Mouse (Mus musculus): ENCODE data around the gene Ppp1r3g.

DNA sequence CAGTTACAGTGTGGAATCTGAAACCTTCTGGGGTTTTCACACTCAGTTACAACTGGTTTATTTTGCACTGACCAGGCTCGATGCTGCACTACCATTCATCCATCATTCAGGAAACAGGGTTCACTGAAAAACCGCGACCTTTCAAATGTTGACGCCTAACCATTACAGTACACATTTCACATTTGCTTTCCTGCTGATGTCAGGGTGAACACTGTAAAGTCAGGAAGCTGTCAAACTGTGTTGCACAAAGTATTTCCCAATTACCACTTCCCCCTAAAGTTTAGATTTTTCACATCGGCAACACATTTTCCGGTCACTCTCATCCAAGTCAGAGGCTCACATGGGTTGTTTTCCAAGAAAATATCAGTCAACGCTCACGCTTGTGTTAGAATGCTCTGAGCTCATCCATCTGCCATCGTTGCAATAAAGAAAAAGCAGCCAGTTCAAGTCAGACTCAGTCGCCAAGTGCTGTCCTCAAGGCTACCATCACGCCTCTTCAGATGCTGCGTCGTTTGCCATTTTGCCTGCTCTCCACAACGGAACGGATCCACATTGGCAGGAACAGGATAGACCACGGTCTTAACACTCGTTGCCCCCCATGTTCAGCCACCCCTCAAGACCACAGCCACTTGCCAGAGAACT lies 8.7 kb upstream of the Ppp1r3g start:
- TF ChIP-seq CTCF (conservative IDR thresholded peaks at IDR 0.05; ENCODE audit: low read length) (no peak), NANOG (IDR thresholded peaks at IDR 0.05; ENCODE audit: borderline replicate concordance, low read length) (no peak), POU5F1 (IDR thresholded peaks at IDR 0.05; ENCODE audit: borderline replicate concordance, low read length) (no peak)

Measured in E14TG2a.4 (cell line).